Mouse (Mus musculus): ENCODE data around the gene Hist1h4j. TPM values are rescaled to one million over a fixed set of nuclear protein-coding genes. Genes with fewer than 3 reads are reported as not detected.

Gene Hist1h4j
- total and polyA plus RNA-seq, 3 experiments: 1.2 to 121 (median 51.9) TPM

DNA sequence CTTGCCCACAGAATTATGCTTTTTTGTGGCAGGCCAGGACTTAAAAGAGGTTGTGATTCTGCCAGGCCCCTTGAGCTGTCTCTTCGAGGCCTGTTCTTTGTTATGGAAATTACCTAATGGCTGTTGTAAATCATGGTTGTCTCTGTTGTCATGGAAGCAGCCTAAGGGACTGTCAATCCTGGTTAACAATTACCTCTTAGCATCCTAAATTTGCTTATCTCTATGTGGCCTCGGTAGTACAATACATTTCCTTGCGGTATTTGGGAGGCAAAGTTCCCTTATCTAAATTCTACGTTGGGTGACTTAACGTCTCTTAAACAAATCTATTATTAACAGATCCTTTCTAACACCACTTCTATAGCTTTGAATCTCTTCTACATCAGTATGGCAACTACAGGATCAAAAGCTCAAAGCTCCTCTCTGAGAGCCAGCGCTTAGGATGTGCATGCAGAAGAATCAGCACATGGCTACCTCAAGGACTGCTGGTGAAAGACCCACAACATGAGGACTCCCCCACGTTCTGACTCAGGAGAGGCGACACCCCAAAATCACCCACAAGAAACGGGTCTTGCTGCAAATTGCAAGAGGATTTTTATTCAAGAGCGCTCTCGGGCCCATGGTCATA lies 6.8 kb upstream of the Hist1h4j start:
- no peak for TF ChIP-seq TAL1 (conservative IDR thresholded peaks at IDR 0.05; ENCODE audit: low read depth, low read length)
- TF ChIP-seq GATA1 (IDR thresholded peaks at IDR 0.05; ENCODE audit: borderline replicate concordance, low read length): no peak
- TF ChIP-seq POLR2AphosphoS5 (IDR thresholded peaks at IDR 0.05; ENCODE audit: insufficient replicate concordance, low read depth, low read length): no peak
- no peak for TF ChIP-seq CTCF (IDR thresholded peaks at IDR 0.05; ENCODE audit: low read depth, low read length)
- TF ChIP-seq GATA2 (IDR thresholded peaks at IDR 0.05; ENCODE audit: borderline replicate concordance, low read depth, low read length): no peak
- peaks cover 3% of the 10 kb centered on the region; the same call in 1 of the 2 replicates for H3K27me3 ChIP-seq (ENCODE audit: insufficient read depth, low read length)

DNA sequence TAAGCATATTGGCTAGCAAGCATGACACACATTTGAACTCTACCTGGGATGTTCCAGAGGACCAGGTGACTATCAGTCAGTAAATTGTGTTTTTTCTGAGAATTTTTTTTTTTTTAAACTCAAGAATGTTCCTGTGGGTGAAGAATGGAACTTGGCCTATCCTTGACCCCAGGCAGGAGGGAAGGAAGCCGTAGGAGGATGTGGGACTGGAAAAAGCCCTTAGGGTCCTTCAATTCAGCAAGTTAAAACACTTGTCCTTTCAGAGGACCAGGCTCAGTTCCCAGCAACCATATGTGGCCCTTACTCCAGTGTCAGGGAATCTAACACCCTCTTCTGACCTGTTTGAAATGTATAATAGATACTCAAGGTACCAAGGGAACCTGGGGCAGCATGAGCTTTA lies 5.3 kb upstream of the Hist1h4j start:
- peaks cover 4% of the 10 kb centered on the region; the same call in 1 of the 2 replicates for H3K9me3 ChIP-seq (replicated peaks)
- no peaks in the 10 kb centered on the region for H3K36me3 ChIP-seq (replicated peaks)
- no peak for ATAC-seq (ENCODE audit: extremely low read depth, insufficient number of reproducible peaks, low FRiP score, poor library complexity, severe bottlenecking)
- H3K4me1 ChIP-seq (ENCODE audit: insufficient read depth, low read depth, low read length): peaks cover 16% of the 10 kb centered on the region
- peaks cover 3% of the 10 kb centered on the region; the same call in 1 of the 2 replicates for H3K27me3 ChIP-seq (ENCODE audit: insufficient read depth, low read length)
- H3K4me3 ChIP-seq (ENCODE audit: low read depth, low read length): no peak overlapping the region
- no peak for DNase-seq (ENCODE audit: low spot score)
- TF ChIP-seq TAL1 (conservative IDR thresholded peaks at IDR 0.05; ENCODE audit: low read depth, low read length) (no peak), GATA1 (IDR thresholded peaks at IDR 0.05; ENCODE audit: borderline replicate concordance, low read length) (no peak), GATA2 (IDR thresholded peaks at IDR 0.05; ENCODE audit: borderline replicate concordance, low read depth, low read length) (no peak), CTCF (IDR thresholded peaks at IDR 0.05; ENCODE audit: low read depth, low read length) (no peak), POLR2AphosphoS5 (IDR thresholded peaks at IDR 0.05; ENCODE audit: insufficient replicate concordance, low read depth, low read length) (no peak)

More for the DNA sequence above, 6.8 kb upstream of the Hist1h4j start:
- DNase-seq (ENCODE audit: low spot score): no peak
- Histone ChIP-seq H3K4me3 (ENCODE audit: low read depth, low read length) (no peak overlapping the region), H3K36me3 (replicated peaks) (no peaks in the 10 kb centered on the region), H3K4me1 (ENCODE audit: insufficient read depth, low read depth, low read length) (peaks cover 4% of the 10 kb centered on the region; the same call in 1 of the 2 replicates), H3K9me3 (replicated peaks) (peaks cover 4% of the 10 kb centered on the region; the same call in 1 of the 2 replicates)
- no peak for ATAC-seq (ENCODE audit: extremely low read depth, insufficient number of reproducible peaks, low FRiP score, poor library complexity, severe bottlenecking)

DNA sequence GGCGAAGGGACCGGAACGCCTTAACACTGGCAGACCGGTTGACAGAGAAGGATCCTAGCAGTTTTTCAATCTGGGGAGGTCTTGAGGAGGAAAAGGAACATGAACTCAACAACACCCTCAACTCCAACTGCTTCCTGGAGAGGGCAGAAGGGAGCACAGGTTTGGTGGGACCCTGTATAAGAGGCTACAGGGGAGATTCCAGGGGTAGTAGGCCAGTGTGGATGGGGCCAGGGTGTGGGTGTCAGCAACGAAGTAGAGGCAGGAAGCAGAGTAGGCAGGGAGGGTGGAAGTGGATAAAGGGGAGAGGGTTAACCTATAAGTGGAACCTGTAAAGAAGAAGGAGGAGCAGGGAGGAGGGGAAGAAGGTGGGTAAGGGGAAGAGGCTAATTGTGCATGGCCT lies 1.4 kb upstream of the Hist1h4j start:
- TF ChIP-seq GATA1 (IDR thresholded peaks at IDR 0.05; ENCODE audit: borderline replicate concordance, low read length) (no peak), POLR2AphosphoS5 (IDR thresholded peaks at IDR 0.05; ENCODE audit: insufficient replicate concordance, low read depth, low read length) (no peak), TAL1 (conservative IDR thresholded peaks at IDR 0.05; ENCODE audit: low read depth, low read length) (no peak), GATA2 (IDR thresholded peaks at IDR 0.05; ENCODE audit: borderline replicate concordance, low read depth, low read length) (no peak)
- no peaks in the 10 kb centered on the region for H3K9me3 ChIP-seq (replicated peaks)
- no peaks in the 10 kb centered on the region for H3K36me3 ChIP-seq (replicated peaks)
- peaks cover 3% of the 10 kb centered on the region; the same call in 1 of the 2 replicates for H3K27me3 ChIP-seq (ENCODE audit: insufficient read depth, low read length)
- H3K4me1 ChIP-seq (ENCODE audit: insufficient read depth, low read depth, low read length): peaks cover 28% of the 10 kb centered on the region
- ATAC-seq (ENCODE audit: extremely low read depth, insufficient number of reproducible peaks, low FRiP score, poor library complexity, severe bottlenecking): no peak
- no peak overlapping the region for H3K4me3 ChIP-seq (ENCODE audit: low read depth, low read length)
- DNase-seq (ENCODE audit: low spot score): no peak

GRCm38 (mm10) chr13:21734010-21734905 lies 606 bp upstream of the Hist1h4j start:
- DNase-seq (ENCODE audit: low spot score): peak; percentile 65
- Histone ChIP-seq H3K9me3 (replicated peaks) (no peaks in the 10 kb centered on the region), H3K36me3 (replicated peaks) (no peaks in the 10 kb centered on the region), H3K27me3 (ENCODE audit: insufficient read depth, low read length) (peaks cover 3% of the 10 kb centered on the region; the same call in 1 of the 2 replicates), H3K4me1 (ENCODE audit: insufficient read depth, low read depth, low read length) (peaks cover 35% of the 10 kb centered on the region), H3K4me3 (ENCODE audit: low read depth, low read length) (peak overlapping the region; percentile 58; the same call in 1 of the 2 replicates)
- peak; percentile 47; the same call in 1 of the 2 replicates for ATAC-seq (ENCODE audit: extremely low read depth, insufficient number of reproducible peaks, low FRiP score, poor library complexity, severe bottlenecking)
- TF ChIP-seq GATA2 (IDR thresholded peaks at IDR 0.05; ENCODE audit: borderline replicate concordance, low read depth, low read length) (no peak), POLR2AphosphoS5 (IDR thresholded peaks at IDR 0.05; ENCODE audit: insufficient replicate concordance, low read depth, low read length) (no peak), CTCF (IDR thresholded peaks at IDR 0.05; ENCODE audit: low read depth, low read length) (peak; percentile 44), TAL1 (conservative IDR thresholded peaks at IDR 0.05; ENCODE audit: low read depth, low read length) (no peak), GATA1 (IDR thresholded peaks at IDR 0.05; ENCODE audit: borderline replicate concordance, low read length) (no peak)

DNA sequence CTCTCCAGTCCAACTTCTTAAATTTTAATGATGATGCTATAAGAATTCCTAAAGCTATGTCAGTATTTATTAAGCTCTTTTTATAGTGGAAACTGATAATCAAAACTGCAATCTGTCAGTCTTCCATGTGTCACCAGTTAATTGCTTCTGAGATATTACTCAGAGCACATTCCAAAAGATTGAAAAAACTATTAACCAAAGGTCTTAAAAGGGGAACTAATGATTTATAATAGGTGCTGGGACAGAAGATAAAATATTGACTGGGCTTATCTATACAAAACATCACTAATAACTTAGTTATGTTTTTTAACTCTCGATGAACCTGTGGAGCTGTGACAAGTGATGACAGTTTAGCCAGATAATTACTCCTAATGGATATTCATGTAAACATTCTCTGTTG lies 10.1 kb downstream of the Hist1h4j start:
- DNase-seq (ENCODE audit: low spot score) (no peak), ATAC-seq (ENCODE audit: extremely low read depth, insufficient number of reproducible peaks, low FRiP score, poor library complexity, severe bottlenecking) (peak; percentile 68)
- Histone ChIP-seq H3K4me3 (ENCODE audit: low read depth, low read length) (no peak overlapping the region), H3K9me3 (replicated peaks) (no peaks in the 10 kb centered on the region), H3K36me3 (replicated peaks) (no peaks in the 10 kb centered on the region), H3K27me3 (ENCODE audit: insufficient read depth, low read length) (no peaks in the 10 kb centered on the region), H3K4me1 (ENCODE audit: insufficient read depth, low read depth, low read length) (peaks cover 44% of the 10 kb centered on the region)
- TF ChIP-seq GATA2 (IDR thresholded peaks at IDR 0.05; ENCODE audit: borderline replicate concordance, low read depth, low read length) (no peak), TAL1 (conservative IDR thresholded peaks at IDR 0.05; ENCODE audit: low read depth, low read length) (peak; percentile 64)

Measured in G1E (cell line).